Mouse (Mus musculus) spleen, postnatal 14 days (tissue): ENCODE measurements around the gene Gabpb2.
A peak's percentile ranks its signal among the peaks of the same experiment; 100 is the strongest.
"Not testable (repeated sequence)": the region's sequence is repeated elsewhere in the genome, so short reads cannot be mapped to it uniquely, and the experiment has no call there.

Experiments
- DNase-seq, 2 experiments: peaks; one replicate each; pipeline ENCODE4 v3.0.0; 2021 to 2022; ENCODE audit warnings: low spot score in 2 of 2

The Gabpb2 gene

GRCm38 (mm10) chr3:95231298-95232221 lies 13.8 kb upstream of the Gabpb2 start, which contains the start of gene Mllt11:
Mllt11 (minus strand) TSS chr3:95232171.
- DNase-seq = peak; percentile 33 to 48

DNA sequence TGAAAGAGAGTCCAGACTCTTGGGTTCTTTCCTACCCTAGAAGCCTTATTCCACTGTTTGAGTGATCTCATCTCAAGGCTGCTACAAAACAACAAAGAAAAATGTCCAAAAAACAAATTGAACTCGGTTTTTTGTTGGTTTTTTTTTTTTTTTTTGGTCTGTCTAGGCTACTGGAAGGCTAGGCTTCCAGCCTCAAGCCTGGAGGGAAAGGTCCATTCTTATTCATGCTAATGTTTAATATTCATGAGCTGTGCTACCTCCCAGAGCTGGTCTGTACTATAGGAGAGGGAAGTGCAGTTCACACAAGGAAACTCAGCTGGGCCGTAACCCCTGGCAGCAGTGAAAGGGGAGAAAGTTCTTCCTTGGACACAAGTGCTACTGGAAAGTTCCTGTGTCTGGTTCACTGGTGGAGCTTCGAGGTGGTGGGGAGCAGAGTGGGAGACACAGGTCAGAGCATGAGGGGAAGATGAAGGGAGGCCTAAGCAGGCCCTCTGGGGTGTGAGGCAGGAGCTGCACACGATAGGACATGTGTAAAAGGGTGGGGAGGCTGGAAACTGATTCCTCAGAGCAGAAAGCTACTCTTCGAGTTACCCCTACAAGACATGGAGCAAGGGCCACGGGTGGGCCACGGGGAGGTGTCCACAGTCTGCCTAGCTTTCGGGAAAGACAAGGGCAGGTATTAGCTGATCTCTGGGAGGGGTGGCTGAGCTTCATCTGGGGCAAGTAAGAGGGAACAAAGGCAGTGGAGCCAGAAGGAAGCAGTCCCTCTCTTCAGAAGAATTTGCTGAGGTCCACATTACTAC lies 13.0 kb upstream of the Gabpb2 start:
- DNase-seq = no peak

- DNase-seq = peak; percentile 27 to 34
These were observed 12.2 kb upstream of the Gabpb2 start for GRCm38 (mm10) chr3:95229781-95230494.

DNA sequence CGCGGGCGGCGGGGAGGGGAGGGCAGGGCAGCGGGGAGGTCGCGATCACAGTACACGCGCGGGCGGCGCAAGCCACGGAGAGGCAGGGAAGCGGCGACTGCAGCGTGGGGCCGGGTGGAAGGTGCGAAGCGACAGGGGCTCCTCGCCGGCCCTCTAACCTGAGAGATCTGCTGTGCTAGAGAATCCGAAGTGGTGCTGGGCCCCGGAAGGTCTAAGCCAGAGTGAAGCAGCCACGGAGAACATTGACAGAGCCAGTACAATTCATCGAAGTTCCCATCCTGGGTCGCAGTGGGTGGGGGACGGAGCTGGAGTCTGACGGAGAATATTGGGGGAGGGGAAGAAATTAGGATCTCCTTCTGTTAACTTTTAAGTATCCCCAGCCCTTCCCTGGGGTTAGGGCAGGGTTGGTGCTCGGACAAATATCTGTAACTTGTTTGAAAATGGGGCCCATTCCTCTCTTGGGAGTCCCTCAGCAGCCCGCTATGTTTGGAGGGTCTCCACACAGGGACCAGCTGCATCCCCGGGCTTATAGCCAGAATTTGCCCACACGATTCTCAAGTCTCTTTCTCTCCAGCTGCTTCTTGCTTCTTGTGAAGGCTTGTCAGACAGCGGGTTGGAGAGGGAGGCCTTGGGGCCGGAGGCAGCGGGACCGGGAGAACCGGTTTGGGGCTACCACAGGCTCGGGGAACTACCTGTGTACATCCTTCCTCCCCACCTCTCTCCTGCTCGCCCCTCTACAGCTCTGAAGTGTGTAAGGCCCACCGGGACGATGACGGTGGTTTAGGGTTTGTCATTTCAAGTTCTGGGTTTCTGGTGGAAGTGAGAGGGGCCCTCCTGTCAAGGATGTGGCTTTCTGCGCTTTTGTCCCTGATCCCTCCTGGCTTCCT lies 11.4 kb upstream of the Gabpb2 start:
- DNase-seq = peak; percentile 20 to 34

DNA sequence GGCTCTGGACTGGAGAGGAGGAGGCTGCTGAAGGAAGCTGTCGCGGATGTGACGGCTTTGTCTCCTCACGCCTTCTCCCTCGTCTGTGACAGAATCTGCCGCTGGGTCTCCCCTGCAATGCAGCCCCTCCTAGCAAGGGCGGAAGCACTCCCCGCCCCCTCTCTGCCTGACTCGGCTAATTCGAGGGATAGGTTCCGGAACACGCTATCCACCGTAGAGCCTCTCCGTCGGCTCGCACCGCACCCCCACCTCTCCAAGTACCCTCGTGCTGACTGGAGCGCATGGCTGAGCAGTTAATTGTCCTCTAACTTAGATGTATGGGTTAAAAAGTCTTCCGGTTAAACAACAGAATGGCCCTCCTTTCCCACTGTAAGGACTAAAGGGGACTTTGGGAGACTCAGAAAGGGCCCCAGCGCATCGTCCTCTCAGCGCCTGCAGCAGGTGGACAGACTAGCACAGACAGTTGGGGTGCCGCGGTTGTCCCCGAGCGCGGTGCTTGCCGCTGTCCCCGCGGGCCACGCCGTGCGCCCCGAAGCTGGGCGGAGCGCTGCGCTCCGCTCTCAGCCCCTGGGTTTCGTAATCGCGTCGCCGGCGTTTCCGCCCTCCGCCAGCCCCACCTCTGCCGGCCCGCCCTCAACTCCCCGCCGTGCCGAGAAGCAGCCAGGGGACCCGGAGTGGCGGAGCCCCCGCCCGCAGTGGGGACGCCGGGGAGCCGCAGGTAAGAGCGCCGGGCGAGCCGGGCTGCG lies 10.6 kb upstream of the Gabpb2 start, which contains the start of gene Cdc42se1:
Cdc42se1 (plus strand) TSS at position 585 of the 746 bp plus-strand sequence.
- DNase-seq = peak; percentile 82 to 86

DNA sequence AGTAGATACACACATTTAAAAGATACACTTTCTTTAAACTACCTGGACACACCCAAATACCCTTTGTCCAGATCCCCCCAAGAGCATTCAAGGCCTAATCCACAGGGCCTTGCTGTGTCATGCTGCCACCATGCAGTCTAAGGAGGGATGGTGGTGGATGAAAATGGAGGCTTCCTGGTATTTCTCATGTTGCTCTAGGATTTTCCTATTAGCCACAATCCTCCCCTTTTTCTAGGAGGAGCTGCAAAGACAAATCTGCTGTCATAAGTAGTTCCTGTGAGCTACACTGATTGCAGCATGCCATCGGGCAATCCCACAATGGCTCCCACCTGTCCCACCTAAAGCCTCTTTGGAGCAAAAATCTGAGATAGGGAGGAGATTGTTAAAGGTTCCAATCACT lies 9.5 kb upstream of the Gabpb2 start:
- DNase-seq = no peak

DNA sequence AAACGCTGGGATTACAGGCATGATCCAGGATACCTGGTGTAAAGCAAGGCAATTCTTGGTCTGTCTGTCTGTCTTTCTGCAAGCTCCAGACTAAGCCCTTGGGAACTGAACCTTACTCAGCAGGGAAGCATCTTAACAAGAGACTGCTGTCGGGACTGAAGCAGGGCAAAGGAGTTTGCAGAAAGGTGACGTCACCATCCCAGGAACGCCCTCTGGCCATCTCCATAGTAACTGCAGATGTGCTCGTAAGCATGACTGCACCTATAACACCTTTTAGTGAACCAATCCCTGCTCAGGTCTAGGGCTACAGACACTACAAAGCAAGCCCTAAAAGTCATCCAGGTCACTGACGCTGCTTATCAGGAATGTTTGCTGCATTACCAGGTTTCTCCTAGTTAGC lies 6.6 kb upstream of the Gabpb2 start:
- no peak for DNase-seq

- DNase-seq = no peak
These were observed 5.3 kb upstream of the Gabpb2 start for GRCm38 (mm10) chr3:95223041-95223440.

DNA sequence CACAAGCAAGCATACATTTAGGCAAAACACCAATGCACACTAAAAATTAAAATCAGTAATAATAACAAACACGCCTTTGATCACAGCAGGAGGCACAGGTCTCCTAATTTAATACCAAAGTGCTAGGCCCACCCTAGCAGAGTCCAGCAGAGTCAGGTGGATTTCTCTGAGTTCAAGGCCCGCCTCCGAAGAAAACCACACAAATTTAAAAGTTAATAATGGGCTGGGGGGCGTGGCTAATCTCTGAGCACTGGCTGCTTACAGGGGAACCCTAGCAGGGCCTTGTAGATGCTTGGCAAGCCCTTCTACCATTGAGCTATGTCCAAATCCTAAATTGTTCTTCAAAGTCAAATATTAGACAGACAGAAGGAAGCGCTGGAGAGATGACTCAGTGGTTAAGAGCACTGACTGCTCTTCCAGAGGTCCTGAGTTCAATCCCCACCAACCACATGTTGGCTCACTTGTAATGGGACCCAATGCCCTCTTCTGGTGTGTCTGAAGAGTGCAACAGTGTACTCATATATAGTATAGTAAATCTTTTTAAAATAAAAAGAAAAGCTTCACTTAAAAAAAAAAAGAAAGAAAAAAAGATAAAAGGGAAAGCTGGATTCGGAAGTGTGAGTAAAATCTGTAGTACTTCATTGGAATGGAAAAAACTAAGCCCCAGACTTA lies 886 bp upstream of the Gabpb2 start:
- DNase-seq = peak in 1 of 2 experiments; percentile 45

GRCm38 (mm10) chr3:95216655-95217254 lies 961 bp downstream of the Gabpb2 start:
- DNase-seq = no peak

DNA sequence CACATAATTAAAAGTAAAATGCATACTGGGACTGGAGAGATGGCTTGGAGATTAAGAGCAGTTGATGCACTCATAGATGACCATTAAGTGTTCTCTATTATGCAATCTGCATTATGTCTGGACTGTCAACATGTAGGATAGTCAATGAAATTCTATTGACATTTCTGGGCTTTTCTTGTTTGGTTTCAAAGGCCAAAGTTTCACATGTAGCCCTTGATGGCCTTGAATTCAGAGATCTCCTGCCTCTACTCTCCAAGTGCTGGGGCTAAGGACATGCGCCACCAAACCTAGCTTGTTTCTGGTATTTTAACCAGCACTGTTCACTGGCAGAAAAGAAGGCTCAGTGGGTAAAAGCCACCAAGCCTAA lies 4.1 kb downstream of the Gabpb2 start:
- DNase-seq = no peak

GRCm38 (mm10) chr3:95212889-95213608 lies 4.7 kb downstream of the Gabpb2 start:
- not testable (repeated sequence) for DNase-seq

- DNase-seq = no peak
These were observed 7.1 kb downstream of the Gabpb2 start for GRCm38 (mm10) chr3:95210585-95210984.

GRCm38 (mm10) chr3:95208286-95208685 lies 9.4 kb downstream of the Gabpb2 start:
- no peak for DNase-seq

- no peak for DNase-seq
These were observed 13.8 kb downstream of the Gabpb2 start for GRCm38 (mm10) chr3:95203880-95204279.

DNA sequence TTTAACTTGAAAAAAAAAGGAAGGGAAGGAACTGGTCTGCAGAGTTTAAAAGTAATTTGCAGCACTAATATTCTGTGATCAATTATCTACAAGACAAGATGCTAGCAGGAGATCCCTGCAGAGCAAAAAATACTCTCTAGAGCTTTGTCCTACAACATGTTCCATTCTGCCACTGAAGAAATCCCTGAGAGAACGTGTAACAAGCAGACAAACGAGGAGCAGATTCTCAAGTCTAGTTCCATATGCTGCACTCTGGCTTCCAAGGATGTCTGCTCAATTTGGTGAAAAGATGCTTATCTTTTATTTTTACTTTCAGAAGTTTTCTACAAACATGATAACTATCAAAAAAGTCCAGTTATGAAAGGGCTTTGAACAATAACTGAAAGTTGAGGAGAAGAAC lies 17.2 kb downstream of the Gabpb2 start:
- no peak for DNase-seq

DNA sequence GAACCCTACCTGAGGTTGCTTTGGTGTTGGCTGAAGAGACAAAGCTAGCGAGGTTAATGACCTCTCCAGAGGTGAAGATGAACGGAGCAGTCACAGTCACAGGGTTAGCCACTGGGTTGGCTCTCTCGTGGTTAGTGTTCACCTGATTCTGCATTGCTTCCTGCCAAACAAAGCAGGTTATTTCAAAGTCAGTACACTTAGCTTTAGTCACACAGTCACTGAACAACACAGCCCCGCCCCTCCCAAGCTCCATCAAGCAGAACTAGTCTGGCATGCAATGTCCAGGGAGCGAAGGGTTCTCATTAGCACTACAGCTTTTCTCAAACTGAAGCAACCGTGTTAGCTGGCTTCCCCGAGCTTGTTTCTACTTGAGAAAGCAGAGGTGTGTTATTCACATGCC lies 17.6 kb downstream of the Gabpb2 start:
- DNase-seq = no peak

- DNase-seq = no peak
These were observed 18.6 kb downstream of the Gabpb2 start for GRCm38 (mm10) chr3:95199101-95199500.

DNA sequence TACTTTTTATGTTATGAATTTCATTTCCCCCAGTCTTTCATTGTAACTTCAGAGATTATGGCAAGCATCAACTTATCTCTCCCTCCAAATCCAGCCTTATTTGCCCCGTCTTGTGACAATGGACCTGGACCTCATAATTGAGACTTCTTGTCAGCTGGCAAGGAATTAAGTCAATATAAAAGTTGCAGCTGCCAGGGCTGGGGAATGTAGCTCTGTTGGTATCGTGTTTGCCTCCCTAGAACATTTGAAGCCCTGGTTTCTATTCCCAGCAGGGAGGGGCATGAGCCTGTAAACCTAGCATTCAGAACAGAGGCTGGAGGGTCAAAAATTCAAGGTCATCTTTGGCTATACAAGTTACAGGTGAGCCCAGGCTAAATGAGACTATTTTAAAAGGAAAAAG lies 21.9 kb downstream of the Gabpb2 start:
- DNase-seq = no peak
